Mouse (Mus musculus) cerebellum, postnatal 36 days (tissue): Measurements from ENCODE around the gene Nxf1.
"Not testable (repeated sequence)": the region's sequence is repeated elsewhere in the genome, so short reads cannot be mapped to it uniquely, and the experiment has no call there.

Source experiments
- DNase-seq, 2 experiments: peaks; one replicate each; pipeline ENCODE4 v3.0.0; 2021 to 2022; ENCODE audit warnings: mixed read lengths in 2 of 2

Gene Nxf1

DNA sequence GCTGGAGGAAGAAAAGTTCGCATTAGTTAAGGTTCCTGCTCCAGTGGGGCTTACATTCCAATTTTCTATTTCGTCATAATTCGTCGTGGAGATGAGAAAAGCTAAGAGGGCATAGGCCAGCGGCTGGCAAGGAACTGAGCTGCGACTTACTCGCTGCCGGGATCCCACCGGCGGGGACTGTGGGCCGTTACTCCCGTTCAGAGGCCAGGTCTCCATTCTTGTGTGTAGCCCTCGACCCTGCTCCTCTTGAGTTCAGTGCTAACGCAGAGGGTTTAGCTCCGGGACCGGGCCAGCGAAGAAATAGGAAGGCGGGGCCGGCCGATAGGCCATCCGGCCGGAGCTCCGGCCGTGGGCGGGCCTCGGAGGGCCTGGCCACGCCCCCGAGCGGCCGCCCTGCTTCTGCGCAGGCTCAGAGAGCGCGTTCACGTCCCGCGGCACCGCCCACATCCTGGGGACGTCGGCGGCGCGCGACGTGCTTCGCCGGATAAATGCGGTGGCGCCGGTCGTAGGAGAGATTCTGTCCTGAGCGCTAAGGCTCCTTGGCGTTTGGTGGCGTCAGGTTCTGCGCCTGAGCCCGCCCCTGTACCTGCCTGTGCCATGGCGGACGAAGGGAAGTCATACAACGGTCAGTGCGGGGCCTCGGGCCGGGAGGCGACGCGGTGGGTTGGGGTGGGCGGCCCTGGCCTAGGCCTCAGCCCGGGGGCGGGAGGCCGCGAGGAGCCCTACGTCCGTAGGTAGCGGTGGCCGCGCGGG lies at the start of gene Nxf1:
TSS of gene Nxf1 (plus strand) at position 439 of the 753 bp plus-strand sequence.
- DNase-seq = peak; percentile 89 to 94

- DNase-seq = no peak
Measured at GRCm38 (mm10) chr19:8708954-8709353, 47.9 kb upstream of the Nxf1 start.

DNA sequence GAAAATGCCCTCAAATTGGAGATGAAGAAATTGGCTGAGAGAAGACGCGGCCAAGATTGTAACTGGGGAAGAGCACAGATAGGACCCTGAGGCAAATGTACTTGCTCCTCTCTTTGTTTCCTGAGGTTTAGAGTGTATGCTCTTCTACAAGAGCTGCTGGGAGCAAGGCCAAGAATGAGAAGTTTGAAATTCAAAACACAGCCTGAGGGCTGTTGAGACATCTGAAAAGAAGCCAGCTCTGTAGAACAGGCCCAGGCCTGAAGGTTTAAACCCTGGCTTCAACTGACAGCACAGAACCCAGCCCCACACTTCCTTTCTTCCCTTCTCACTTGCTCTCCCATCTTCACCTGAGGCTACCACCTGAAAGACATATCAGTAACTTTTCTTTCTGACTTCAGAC lies 46.8 kb upstream of the Nxf1 start:
- no peak for DNase-seq

DNA sequence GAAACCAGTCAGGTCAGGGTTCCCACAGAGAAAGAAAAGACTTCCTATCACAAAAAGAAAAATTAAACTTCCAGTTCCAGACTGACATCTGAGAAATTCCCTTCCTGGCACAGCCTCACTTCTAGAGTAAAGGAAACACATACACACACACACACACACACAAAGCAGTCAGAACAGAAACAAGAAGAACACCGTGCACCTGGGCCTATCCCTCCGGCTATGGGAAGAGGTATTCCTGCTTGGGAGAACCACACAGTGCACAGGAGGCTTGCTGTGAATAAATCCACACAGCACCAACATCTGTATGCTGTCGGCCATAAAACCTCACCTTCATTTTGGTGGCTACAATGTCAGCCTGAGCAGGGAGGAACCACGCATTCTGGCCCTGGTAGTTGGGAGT lies 45.4 kb upstream of the Nxf1 start:
- DNase-seq = no peak

DNA sequence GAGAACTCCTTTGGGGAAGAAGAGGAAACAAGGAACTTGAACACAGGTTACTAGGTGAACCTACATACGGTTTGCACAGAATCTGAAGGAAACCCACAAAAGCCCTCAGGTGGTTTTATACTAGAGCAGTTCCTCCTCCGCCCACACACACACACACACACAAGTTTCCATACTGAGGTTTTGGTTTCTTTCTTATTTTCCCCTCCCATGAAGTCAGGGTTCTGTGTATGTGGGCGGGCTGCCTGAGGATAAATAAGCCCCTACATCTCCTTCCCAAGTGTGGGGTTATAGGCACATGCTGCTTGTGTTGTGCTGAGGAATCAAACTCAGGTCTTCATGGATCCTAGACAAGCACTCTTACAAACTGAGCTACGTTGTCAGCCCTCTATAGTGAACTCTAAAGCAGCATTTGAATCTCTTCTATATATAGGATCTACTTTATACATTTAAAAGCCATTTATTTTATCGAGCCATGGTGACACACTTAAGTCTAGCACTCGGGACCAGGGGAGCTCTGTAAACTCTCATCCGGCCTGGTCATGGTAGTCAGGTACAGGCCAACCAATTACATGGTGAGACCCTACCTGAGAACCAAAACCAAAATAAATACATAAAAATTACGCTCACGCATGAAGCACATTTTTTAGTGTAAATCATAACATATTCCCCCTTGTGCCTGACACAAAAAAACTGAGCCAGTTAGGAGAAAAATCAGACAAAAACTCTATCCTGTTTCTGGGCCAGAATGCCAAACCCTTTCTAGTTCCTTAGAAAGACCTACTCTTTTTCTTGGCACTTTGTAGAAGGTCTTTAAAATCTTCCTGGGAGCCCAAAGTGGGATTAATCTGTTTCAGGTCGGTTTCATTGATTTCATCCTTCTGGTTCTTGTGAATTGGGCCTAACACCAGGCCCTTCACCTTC lies 44.7 kb upstream of the Nxf1 start:
- DNase-seq = no peak

DNA sequence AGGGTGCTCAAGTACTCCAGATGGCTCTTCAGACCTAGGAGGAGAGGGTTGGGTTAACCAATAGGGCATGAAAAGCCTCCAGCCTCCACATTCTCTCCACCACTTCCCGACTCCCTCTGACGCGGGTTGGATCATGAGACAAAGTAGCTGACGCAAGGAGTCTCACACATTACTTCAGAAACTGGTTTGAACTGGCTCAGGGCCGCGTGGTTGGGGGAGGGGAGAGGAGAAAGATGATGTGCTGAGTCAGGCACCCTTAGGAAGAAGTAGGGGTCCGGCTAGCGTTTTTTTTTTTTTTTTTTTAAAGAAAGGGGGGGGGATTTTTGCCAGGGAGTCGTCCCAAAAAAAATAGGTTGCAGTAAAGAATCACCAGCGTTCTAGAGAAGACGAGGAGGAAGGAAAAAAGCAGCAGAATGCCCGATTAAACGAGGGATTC lies 44.0 kb upstream of the Nxf1 start:
- DNase-seq = peak; percentile 19 to 25

GRCm38 (mm10) chr19:8713306-8713996 lies 43.4 kb upstream of the Nxf1 start:
- peak; percentile 93 for DNase-seq

GRCm38 (mm10) chr19:8713997-8714652 lies 42.7 kb upstream of the Nxf1 start:
- DNase-seq = no peak

GRCm38 (mm10) chr19:8714653-8715481 lies 42.0 kb upstream of the Nxf1 start:
- DNase-seq = no peak

- DNase-seq = no peak
Measured at GRCm38 (mm10) chr19:8715868-8716766, 40.8 kb upstream of the Nxf1 start.

GRCm38 (mm10) chr19:8716767-8717475 lies 40.0 kb upstream of the Nxf1 start:
- no peak for DNase-seq

- peak; percentile 45 to 47 for DNase-seq
Measured at GRCm38 (mm10) chr19:8718357-8718756, 38.5 kb upstream of the Nxf1 start.

DNA sequence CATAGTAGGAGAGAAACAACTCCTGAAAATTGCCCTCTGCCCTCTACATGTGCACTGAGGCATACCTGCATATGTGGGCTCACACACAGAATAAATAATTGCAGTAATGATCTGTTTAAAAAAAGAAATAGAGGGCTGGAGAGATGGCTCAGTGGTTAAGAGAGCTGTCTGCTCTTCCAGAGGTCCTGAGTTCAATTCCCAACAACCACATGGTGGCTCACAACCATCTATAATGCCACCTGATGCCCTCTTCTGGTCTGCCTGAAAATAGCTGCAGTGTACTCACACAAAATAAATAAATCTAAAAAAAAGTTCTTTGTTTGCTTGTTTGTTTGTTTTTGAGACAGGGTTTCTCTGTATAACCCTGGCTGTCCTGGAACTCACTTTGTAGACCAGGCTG lies 37.8 kb upstream of the Nxf1 start:
- not testable (repeated sequence) for DNase-seq

GRCm38 (mm10) chr19:8721378-8721777 lies 35.5 kb upstream of the Nxf1 start:
- DNase-seq = no peak

DNA sequence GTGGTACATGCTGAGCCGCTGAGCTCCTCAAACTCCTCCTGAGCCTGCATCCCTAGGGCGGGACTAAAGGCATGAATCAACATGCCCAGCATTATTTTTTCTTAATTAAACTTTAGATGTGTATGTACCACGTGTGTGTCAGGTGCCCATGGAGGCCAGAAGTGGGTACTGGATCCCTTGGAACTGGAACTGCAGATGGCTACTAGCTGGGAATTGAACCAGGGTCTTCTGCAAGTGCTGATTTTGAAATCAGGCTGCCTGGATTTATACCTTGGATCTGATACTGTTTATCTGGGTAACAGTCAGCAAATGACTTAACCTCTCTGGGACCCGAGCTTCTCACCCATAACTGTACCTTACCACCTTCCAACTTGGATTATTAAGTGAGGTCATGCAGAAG lies 34.9 kb upstream of the Nxf1 start:
- DNase-seq = no peak

DNA sequence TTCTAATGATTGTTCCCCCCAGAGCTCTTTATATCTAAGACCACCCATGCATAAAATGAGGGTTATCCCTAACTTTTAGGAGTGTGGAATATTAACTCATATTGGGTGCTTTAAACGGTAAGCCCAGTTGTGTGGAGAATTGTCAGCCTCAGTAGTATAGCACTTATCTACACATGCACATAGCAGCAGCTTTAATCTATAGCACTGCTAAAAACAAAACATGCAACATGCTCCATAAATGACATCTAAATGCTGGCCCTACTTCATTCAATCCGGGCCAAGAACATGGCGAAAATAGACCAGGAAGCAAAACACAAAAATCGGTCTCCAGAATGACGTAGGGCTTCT lies 34.3 kb upstream of the Nxf1 start:
- DNase-seq = no peak

GRCm38 (mm10) chr19:8722907-8723573 lies 33.8 kb upstream of the Nxf1 start, which contains the start of gene Slc3a2:
TSS of gene Slc3a2 (minus strand) at chr19:8723369.
- DNase-seq = peak; percentile 95 to 96

DNA sequence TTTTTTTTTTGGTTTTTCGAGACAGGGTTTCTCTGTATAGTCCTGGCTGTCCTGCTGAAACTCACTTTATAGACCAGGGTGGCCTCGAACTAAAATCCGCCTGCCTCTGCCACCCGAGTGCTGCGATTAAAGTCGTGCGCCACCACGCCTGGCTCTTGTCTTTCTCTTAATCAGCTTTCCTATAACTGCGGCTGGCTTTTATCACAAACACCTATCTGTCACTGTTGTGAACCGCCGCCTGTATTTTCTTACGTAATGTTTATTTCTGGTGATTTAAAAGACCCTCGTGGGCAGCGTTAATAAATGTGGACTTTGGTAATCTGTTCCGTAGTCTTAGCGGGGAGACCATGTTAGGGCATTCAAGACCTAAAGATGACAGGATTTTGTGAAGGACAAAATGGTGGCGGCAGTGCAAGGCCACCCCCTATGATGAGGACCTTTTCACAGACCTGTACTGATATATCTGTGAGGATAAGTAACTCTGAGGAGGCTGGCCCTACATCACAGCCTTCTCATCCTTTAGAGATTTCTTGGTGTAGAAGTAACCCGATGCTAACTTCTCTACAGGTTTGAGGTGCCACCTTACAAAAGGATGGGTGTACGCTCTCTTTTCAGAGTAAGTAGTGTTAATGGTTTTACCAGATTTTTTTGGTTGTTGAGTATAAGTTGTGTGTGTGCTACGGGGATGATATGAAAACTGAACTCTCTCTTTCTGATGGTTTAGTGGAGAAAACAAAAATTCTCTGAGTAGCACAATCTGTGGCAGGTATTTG lies 33.1 kb upstream of the Nxf1 start:
- DNase-seq = peak in 1 of 2 experiments; percentile 25

- DNase-seq = no peak
Measured at GRCm38 (mm10) chr19:8724392-8724791, 32.5 kb upstream of the Nxf1 start.
